Mouse (Mus musculus) heart, adult 8-10 months (tissue): ENCODE results near the gene Pfas. TPM values are rescaled to one million over a fixed set of nuclear protein-coding genes. Genes with fewer than 3 reads are reported as not detected.
"Not testable (repeated sequence)": the region's sequence is repeated elsewhere in the genome, so short reads cannot be mapped to it uniquely, and the experiment has no call there.

Experiments
- DNase-seq: peaks from one replicate; pipeline ENCODE4 v3.0.0; 2022; ENCODE audit warnings: low spot score
- total RNA-seq, 4 experiments: library from RNA; stranded (reverse); gene quantifications; 2 replicates each; pipeline ENCODE4 v1.2.4; 2022

Pfas gene
- total RNA-seq, 4 experiments from 2014 or later: 4.5 to 8.2 (median 5.3) TPM

DNA sequence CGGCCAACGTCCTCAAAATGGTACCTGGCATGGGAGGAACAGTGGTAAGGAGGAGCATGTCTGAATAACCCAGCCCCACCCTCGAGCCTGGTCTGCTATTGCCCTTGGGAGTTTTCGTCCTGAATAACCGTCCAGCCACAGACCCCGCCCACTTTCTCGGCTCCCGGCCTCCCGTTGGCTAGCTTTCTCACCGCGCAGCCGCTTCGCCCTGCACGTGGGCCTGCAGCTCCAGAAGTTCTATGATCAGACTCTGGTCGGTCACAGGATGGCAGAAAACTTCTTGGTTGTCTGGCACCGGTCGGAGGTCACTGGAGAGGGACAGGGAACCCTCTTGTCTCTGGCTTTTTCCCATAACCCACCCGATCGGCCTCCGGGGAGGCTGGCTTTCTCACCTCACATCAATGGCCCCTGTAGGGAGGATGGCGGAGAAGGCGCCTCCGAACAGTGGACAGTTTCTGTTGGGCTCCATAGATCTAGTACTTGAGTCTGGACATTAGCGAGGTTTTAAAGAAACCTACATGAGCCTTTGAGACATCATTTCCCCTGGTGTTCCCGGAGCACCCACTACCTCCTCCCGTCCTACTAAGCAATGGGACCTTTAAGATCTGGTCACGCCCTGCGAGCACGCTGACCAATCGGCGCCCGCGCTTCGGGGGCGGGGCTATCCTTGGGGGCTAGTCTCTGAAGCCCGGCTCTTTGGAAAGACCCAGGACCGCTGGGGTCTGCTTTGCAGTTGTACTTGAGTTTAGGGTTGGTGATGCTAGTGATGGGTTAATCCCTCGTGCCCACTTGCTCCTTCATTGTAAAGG, 34.8 kb downstream of the Pfas start:
- peak; percentile 89 for DNase-seq

GRCm38 (mm10) chr11:68970232-68970631, 38.0 kb downstream of the Pfas start:
- no peak for DNase-seq

GRCm38 (mm10) chr11:68968752-68969151, 39.5 kb downstream of the Pfas start:
- no peak for DNase-seq

DNA sequence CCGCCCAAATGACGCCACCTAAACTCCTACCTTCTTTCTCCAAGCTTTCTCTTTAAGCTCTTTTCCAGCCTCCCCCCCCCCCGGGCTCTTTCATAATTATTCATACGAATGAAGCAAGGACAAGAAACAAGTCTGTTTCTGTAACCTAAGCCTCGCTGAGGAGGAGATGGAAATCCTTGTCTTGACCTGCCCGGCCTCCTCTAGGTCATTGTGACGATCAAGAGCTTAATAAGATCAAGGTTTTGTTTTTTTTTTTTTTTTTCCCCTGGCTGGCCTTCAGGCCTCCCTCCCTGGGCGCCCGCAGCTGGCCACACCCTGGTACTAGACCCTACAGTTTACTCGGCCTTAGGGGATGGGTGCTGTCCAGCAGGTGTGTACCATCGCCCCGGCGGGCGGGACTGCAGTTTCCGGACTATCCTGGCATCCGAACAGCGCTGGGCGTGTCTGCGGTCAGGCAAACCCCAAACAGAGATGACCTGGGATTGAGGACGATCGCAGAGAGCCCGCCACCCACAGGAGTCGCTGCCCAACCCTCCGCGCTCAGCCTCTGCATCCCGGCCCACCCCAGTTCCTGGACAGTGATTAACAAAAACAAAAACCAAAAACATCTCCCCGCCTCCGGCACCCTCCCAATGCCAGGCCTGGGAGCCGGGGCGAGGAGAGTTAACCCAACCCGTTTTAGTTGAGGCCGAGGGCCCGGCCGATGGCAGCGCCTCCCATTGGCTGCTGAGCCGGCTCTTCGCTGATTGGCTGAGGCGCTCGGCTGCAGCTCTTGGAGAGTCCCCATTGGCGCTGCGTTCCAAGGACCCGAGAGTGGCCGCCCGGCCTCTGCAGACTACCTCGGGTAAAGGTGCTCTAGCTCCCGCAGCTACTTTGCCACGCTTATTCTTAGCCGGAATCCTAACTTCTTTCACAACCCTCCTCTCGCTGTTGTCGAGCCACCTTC, 40.6 kb downstream of the Pfas start, which contains the start of gene Slc25a35:
Gene Slc25a35, plus strand, starts transcription at position 795 of the 946 bp plus-strand sequence.
- DNase-seq: peak; percentile 90

DNA sequence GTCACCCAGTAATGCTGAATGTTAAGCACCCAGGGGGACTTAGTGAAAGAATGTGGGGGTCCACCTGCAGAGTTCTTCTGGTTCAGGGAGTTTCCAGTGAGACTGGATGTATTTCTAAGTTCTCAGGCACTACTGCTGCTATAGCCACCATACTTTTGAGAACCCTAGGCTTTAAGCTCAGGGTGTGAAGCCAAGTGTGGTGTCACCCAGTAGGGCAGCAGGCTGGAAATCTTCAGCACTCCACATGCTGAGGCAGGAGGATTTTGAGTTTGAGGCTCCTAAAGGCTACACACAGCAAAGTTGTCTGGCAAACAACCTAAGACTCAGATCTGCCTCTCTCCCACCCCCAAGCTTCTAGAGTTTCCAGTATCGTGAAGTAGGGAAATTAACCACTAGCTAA, 41.7 kb downstream of the Pfas start:
- no peak for DNase-seq

DNA sequence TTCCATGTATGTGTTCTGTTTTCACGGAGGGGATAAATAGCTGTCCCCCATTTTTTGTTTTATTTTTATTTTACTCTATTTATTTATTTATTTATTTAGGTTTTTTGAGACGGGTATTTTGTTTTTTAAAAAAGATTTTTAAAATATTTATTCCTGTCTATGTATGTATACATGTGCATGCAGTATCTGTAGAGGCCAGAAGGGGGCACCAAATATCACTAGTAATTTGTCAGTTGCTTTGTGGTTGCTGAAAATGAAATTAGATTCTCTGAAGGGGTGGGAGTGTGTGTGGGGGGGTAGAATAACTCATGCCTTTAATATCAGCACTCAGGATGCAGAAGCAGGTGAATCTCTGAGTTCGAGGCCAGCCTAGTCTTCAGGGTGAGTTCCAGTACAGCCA, 42.4 kb downstream of the Pfas start:
- peak; percentile 71 for DNase-seq

GRCm38 (mm10) chr11:68965050-68965449, 43.2 kb downstream of the Pfas start:
- DNase-seq: no peak

DNA sequence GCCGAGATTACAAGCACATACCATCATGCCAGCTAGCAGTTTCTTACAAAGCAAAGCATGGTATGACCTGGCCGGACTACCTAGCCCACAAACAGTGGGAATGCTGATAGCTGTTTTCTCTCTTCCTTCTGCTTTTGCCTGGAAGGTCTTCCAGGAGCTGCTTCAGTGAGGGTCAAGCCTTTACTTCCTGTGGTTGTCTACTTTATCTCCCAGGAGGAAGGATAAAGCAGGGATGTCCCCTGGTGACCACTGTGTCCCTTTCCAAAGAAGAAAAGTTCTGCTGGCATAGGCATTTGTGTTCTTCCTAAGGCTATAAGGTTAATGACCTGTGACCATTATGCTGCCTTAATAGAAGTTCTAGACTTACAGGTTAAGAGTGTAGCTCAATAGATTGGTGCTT, 44.9 kb downstream of the Pfas start:
- no peak for DNase-seq

- not testable (repeated sequence) for DNase-seq
These were observed 46.1 kb downstream of the Pfas start for GRCm38 (mm10) chr11:68962159-68962558.

DNA sequence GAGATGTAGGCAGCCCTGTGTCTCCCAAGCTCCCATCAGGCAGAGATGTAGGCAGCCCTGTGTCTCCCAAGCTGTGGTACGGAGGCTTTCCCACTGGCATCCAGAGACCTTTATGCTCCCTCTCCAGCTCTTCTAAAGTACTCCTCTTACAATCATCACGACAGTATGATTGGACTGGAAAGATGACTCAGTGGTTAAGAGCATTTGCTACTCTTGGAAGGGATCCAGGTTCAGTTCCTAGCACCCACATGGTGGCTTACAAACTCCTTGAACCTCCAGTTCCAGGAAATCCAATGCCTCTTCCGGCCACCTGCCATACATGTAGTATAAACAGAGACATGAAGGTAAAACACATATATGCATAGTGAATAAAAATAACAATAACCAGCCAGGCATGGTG, 46.7 kb downstream of the Pfas start:
- no peak for DNase-seq

DNA sequence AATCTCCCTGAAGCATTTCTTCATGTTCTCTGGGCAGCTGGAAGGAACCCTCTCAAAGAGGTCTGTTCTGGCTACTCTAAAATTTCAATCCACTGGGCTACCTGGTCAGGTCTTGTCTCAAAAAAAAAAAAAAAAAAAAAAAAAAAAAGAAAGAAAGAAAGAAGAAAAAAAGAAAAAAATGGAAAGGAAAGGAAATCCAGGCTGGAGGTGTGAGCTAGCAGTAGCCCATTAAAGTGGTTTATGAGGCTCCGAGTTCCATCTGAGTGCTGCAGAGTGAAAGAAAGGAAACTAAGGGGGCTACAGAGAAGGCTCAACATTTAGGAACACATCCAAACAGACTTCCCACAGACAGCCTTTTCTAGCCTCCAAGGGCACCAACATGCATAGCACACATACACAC, 50.3 kb downstream of the Pfas start:
- DNase-seq: no peak

GRCm38 (mm10) chr11:68957308-68957707, 51.0 kb downstream of the Pfas start, which contains the start of gene Arhgef15:
TSS of gene Arhgef15 (minus strand) at chr11:68957480.
- DNase-seq: no peak

GRCm38 (mm10) chr11:68956697-68957096, 51.6 kb downstream of the Pfas start:
- DNase-seq: peak; percentile 61

DNA sequence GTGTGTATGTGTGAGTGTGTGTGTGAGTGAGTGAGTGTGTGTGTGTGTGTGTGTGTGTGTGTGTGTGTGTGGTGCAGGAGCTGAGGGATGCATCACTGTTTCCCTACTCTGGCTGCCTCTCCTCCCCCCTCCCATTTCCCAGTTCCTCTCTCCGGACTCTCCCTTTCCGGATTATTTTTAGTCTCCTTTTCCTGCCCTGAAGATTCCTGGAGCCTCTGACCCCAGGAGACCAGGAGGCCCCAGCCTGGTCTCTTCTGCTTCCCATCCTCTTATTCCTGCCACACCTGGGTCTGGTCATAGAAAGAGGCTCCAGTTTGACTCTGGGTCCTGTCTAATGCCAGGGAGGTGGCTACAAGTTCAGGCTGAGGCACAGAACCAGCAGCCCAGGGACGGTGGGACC, 52.2 kb downstream of the Pfas start:
- DNase-seq: peak; percentile 78

DNA sequence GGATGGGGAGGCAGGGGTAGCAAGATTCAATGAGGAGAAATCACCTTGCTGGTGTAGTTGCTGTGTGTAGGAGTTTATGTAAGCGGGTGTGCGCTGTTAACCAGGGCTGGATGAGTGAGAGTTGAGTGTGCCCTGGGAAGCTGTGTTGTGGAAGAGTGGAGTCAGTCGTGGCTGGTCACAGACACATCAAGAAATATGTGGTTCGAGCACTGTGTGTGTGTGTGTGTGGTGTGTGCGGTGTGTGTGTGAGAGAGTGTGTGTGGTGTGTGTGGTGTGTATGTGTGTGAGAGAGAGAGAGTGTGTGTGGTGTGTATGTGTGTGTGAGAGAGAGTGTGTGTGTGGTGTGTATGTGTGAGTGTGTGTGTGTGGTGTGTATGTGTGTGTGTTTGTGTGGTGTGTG, 52.8 kb downstream of the Pfas start:
- no peak for DNase-seq

DNA sequence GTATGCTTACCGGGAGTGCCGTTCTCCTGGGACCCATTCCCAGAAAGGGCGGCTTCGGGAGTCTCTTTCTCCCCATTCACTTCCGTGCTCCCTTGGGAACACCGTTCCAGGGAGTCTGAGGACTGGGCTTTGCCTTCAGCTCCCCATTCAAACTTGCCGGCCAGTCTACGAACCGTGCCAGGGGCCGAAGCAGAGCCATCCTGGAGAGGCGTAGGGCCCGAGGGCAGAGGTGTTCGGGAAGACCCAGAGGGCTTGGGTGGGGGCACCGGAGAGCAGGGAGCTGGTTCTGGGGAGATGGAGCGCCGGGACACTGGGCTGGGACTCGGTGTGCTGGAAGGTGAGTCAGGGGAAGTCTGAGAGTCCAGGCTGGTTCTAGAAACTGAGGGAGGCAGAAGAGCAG, 53.9 kb downstream of the Pfas start:
- DNase-seq: no peak

DNA sequence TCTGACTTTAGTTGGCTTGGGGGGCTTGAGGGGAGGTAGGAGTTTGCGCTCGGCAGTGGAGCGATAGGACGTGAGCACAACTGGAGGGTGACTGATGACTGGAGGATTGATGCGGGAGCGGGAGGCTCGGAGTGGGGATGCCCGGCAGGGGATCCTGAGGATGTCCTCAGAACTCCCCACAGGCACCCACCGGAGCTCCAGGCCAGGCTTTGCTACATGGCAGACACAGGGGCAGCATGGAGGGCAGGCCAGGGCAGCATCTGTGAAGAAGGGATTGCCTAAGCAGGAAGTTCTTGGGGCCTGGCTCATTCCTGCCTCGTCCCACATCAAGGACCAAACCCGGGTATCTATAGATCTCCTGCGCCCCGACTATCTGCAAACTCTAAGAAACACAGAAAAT, 54.4 kb downstream of the Pfas start:
- no peak for DNase-seq

GRCm38 (mm10) chr11:68947542-68947993, 60.7 kb downstream of the Pfas start:
- no peak for DNase-seq

DNA sequence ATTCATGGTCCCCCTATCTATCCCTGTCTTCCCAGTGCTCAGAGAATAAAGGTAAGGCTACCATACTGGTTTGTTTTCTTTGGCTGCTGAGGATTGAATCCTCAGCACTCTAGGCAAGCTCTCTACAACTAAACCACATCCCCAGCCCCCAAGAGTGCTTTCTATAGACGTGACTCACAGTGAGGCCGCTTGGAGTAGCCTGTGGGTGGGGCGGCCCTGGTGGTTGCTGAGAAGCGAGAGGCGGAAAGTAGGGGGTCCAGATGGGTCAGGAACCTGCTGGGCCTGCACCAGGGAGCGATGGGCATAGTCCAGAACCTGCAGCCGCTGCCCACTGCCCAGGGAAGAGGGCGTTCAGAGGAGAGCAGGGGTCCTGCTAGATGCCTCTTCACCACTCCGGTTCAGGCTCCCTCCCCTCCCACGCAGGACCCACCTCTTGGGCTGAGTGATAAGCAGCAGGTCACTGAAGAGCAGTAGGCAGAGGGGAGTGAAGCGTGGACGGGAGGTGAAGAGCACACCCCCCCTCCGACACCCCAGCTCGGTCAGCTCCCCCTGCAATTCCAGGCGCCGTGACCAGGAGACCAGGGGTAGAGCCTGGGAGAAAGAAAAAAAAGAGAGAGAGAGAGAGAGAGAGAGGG, 61.3 kb downstream of the Pfas start:
- no peak for DNase-seq

DNA sequence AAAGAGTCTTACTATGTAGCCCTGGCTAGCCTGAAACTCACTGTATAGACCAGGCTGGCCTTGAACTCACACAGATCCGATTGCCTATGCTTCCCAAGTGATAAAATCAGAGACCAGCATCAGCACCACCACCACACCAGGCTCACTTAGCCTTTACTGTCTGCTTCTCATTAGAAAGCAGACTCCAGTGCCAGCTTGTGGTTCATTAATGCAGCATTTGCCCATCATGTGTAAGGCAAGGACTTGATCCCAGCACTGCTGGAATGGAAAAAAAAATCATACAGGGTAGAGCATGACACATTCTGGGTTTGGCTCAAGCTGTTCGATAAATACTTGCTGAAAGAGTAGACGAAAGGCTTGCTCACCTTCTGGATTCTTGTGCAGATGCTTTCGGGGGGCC, 62.3 kb downstream of the Pfas start:
- no peak for DNase-seq

GRCm38 (mm10) chr11:68945245-68945644, 63.0 kb downstream of the Pfas start:
- no peak for DNase-seq

- no peak for DNase-seq
These were observed 65.5 kb downstream of the Pfas start for GRCm38 (mm10) chr11:68942731-68943130.
